Mouse (Mus musculus): ENCODE measurements around the gene Col27a1.

DNA sequence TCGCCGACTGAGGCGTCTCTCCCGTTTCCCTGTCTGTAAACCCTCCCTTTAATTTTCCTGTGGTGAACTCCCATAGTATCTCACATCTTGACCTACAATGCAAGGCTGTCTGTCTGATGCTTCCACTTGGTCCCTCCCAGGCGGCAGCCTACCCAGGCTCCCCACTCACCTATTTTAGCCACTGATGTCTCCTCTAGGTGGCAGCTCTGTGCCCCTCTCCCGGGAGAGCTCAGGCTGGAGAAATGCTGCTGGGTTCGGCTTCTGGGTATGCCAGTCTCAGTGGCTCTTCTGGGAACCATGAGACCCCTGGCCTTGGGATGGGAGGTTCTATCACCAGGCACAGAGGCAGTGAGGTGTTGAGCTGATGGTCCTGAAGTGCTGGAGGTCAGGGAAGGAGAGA, 163.7 kb downstream of the Col27a1 start:
- TF ChIP-seq FLI1 (IDR thresholded peaks at IDR 0.05; ENCODE audit: low read length) (no peak), GATA1 (IDR thresholded peaks at IDR 0.05; ENCODE audit: borderline replicate concordance, low read length) (no peak)
